Mouse (Mus musculus): ENCODE data around the gene Efemp2. TPM values are rescaled to one million over a fixed set of nuclear protein-coding genes. Genes with fewer than 3 reads are reported as not detected.
"Not testable (repeated sequence)": the region's sequence is repeated elsewhere in the genome, so short reads cannot be mapped to it uniquely, and the experiment has no call there.

Gene Efemp2
- total RNA-seq, 1 experiment from 2014 or later: 0.70 TPM

GRCm38 (mm10) chr19:5490898-5491708, 17.3 kb downstream of the Efemp2 start:
- ATAC-seq (ENCODE audit: extremely low read depth, insufficient number of reproducible peaks, low FRiP score, poor library complexity, severe bottlenecking): peak; percentile 38

GRCm38 (mm10) chr19:5492641-5493040, 18.9 kb downstream of the Efemp2 start:
- no peak for ATAC-seq (ENCODE audit: extremely low read depth, insufficient number of reproducible peaks, low FRiP score, poor library complexity, severe bottlenecking)

- not testable (repeated sequence) for ATAC-seq (ENCODE audit: extremely low read depth, insufficient number of reproducible peaks, low FRiP score, poor library complexity, severe bottlenecking)
Observed at GRCm38 (mm10) chr19:5493301-5493721, 19.6 kb downstream of the Efemp2 start.

DNA sequence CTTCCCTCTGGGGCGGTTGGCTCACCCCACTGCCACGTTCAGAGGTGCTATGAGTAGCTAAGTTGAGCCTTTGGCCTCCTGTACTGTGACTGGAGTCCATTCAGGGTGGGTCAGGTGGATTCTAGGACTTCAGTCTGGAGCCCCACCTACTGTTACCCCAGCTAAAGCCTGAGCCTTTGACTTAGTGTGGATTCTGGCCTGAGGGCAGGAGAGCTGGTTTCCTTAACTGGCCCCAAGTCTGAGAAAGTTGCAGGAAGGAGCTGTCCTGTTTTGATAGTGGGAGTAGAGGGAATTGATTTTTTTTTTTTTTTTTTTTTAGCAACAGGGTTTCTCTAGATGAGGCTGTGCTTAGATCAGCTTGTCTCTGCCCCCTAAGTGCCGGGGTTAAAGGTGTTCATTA, 20.6 kb downstream of the Efemp2 start:
- no peak for ATAC-seq (ENCODE audit: extremely low read depth, insufficient number of reproducible peaks, low FRiP score, poor library complexity, severe bottlenecking)

DNA sequence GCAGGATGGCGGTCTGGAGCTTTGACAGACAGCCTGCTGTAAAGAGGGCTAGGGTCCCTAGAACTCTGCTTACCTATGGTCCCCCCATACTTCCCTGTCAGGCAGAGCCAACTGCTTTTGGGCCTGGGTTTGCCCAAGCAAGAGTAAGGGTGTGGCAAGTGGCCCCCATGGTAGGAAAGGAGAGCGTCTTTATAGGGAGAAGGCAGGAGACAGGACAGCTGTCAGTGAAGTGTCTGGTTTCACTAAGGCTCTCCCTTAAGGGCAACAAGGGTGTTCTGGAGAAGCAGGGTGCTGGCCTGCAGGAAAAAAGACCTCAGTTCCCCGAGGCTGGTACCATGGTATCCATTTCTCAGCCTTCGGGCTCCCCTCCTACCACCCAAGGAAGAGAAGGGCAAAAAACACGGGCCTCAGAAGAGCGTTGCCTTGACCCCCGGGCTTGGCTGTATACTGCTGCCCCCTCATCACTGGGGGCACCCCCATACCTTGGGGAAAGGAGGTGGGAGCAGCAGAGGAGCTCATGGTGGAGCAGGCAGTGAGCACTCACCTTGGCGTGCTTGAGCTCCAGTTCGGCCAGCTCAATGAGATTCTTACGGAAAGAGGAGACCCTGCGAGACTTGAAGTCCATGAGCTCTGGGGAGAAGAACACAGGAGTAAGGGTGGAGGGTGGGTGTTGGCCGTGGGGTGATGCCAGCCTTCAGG, 21.7 kb downstream of the Efemp2 start:
- no peak for ATAC-seq (ENCODE audit: extremely low read depth, insufficient number of reproducible peaks, low FRiP score, poor library complexity, severe bottlenecking)

GRCm38 (mm10) chr19:5496052-5496370, 22.3 kb downstream of the Efemp2 start:
- no peak for ATAC-seq (ENCODE audit: extremely low read depth, insufficient number of reproducible peaks, low FRiP score, poor library complexity, severe bottlenecking)

GRCm38 (mm10) chr19:5500330-5500875, 26.6 kb downstream of the Efemp2 start:
- no peak for ATAC-seq (ENCODE audit: extremely low read depth, insufficient number of reproducible peaks, low FRiP score, poor library complexity, severe bottlenecking)

GRCm38 (mm10) chr19:5503687-5504086, 29.9 kb downstream of the Efemp2 start, which contains the start of gene 1700020D05Rik:
Gene 1700020D05Rik (minus strand): TSS chr19:5503787.
- ATAC-seq (ENCODE audit: extremely low read depth, insufficient number of reproducible peaks, low FRiP score, poor library complexity, severe bottlenecking): no peak

DNA sequence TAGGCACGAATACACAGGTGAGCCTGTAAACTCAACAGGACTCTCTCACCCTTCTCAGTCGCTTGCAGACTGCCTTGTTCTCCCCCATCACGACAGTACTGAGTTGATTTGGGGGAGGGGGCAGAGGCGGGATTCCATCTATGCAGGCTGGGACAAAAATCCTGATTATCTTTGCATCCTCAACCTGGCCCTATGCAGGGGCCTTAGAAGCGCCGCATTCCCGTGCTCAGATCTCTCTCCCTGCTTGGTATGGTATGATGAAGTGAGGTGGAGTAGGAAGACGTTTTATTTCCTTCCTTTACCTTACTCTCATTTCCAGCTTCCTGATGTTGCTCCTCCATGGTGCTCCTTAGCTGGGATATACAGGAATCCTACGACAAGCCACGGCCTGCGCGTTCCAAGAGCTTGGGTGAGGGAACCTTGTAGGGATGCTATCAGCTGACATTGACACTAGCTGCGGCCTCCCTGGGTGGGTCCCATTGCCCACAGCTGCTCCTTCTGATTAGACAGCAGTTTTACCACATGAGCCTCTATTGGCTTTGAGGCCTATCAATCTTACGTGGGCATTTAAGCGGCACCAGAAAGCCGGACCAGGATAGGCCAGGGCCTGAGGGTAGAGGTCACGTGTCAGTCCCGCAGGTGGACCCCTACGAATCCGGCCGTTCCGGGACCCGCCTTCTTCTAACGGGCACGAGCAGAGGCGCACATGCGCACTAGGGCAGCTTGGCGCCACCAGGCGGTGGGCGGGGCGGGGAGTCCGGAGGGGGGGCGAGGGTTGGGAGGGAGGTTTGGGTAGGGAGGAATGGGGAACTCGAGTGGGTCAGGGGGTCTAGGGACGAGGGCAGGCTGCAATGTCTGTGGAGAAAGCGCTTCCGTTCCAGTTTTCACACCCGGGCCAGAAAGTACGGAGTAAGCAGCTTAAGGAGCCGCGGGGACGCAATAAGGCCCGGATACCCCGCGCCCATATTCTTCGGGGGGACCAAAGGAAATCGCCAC, 36.6 kb downstream of the Efemp2 start, which contains the start of gene Snx32:
Snx32 (minus strand) TSS at position 508 of the 996 bp plus-strand sequence.
- peak; percentile 88 for ATAC-seq (ENCODE audit: extremely low read depth, insufficient number of reproducible peaks, low FRiP score, poor library complexity, severe bottlenecking)

DNA sequence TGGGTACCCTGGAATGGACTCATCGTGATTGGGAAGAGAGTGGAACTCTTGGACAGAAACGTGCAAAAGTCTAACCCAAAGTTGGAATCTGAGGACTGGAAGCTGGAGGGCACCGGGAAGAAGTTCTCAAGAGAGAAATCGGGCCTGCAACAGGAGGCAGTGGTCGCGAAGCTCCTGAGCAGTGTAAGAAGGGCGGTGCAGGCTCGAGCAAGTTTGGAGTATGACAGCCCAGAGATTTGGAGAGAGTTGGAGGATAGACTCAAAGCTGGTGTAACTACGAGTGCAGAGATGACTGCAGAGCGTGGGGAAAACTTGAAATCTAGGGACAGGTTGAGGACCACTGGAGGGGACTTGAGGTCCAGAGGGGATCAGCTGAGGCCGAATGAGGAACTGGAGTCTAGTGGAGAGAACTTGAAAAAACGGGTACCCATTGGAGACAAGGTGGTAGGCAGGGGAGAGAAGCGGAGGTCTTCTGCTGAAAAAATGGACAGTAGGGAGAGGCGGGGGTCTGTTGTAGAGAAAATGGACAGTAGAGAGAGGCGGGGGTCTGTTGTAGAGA, 37.4 kb downstream of the Efemp2 start:
- no peak for ATAC-seq (ENCODE audit: extremely low read depth, insufficient number of reproducible peaks, low FRiP score, poor library complexity, severe bottlenecking)

GRCm38 (mm10) chr19:5512091-5513004, 38.6 kb downstream of the Efemp2 start:
- ATAC-seq (ENCODE audit: extremely low read depth, insufficient number of reproducible peaks, low FRiP score, poor library complexity, severe bottlenecking): peak; percentile 58

DNA sequence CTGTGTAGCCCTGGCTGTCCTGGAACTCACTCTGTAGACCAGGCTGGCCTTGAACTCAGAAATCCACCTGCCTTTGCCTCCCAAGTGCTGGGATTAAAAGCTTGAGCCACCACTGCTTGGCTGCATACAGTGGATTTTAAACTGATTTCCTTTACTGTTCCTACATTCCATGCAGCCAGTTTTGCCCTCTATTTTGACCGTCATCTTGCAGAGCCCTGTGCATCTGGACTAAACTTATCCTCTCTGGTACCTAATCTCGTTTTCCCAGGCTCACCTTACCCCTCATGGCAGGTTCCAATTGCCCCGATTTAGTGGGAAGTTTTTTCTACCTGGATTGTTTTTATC, 39.2 kb downstream of the Efemp2 start:
- ATAC-seq (ENCODE audit: extremely low read depth, insufficient number of reproducible peaks, low FRiP score, poor library complexity, severe bottlenecking): no peak

- no peak for ATAC-seq (ENCODE audit: extremely low read depth, insufficient number of reproducible peaks, low FRiP score, poor library complexity, severe bottlenecking)
Observed at GRCm38 (mm10) chr19:5515840-5516777, 42.4 kb downstream of the Efemp2 start.

- ATAC-seq (ENCODE audit: extremely low read depth, insufficient number of reproducible peaks, low FRiP score, poor library complexity, severe bottlenecking): no peak
Observed at GRCm38 (mm10) chr19:5516906-5517505, 43.3 kb downstream of the Efemp2 start.

DNA sequence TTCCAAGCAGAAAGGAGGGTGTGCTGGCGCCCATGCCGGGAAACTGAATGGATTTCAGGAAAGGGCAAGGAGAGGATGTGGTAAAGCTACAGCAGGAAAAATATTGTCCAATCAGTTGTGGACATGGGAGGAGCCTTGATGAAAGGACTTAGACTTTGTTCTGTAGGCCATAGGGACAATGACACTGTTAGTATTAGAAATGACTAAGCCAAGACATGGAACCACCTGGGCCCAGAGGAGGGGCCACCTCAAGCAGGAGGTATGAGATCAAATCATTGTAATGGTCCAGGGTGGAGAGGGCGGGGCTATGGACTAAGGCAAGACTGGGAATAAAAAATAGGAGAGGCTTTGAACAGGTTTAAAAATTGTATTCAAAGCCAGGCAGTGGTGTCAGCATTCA, 45.0 kb downstream of the Efemp2 start:
- no peak for ATAC-seq (ENCODE audit: extremely low read depth, insufficient number of reproducible peaks, low FRiP score, poor library complexity, severe bottlenecking)

GRCm38 (mm10) chr19:5525204-5525603, 51.5 kb downstream of the Efemp2 start:
- no peak for ATAC-seq (ENCODE audit: extremely low read depth, insufficient number of reproducible peaks, low FRiP score, poor library complexity, severe bottlenecking)

All from neutrophil, adult 5-6 weeks (primary cell).